Mouse (Mus musculus) heart, embryonic 16.5 days (tissue): Measurements from ENCODE around the gene Gm19965. TPM values are rescaled to one million over a fixed set of nuclear protein-coding genes. Genes with fewer than 3 reads are reported as not detected.

Experiments used
- ATAC-seq: fragments of 200-750 bp; cut with Nextera tagmentation; replicated peaks from 2 replicates; pipeline ENCODE4 v1.8.0; 2017; ENCODE audit warnings: moderate number of reproducible peaks; ENCODE audit not compliant: insufficient read depth, low FRiP score; ENCODE audit errors: extremely low read depth
- H3K27ac ChIP-seq: fragments of 300-500 bp; sonication (generic); 2 replicates; pipeline ENCODE4 v1.5.1; 2014; ENCODE audit warnings: mild to moderate bottlenecking, low read length, control low read depth, moderate library complexity
- H3K27me3 ChIP-seq: fragments of 300-500 bp; sonication (generic); 2 replicates; pipeline ENCODE4 v1.6.1; 2014; ENCODE audit warnings: low read length, mixed read lengths; ENCODE audit not compliant: control insufficient read depth, insufficient read depth
- H3K36me3 ChIP-seq: fragments of 300-500 bp; sonication (generic); 2 replicates; pipeline ENCODE4 v1.6.1; 2014; ENCODE audit not compliant: control insufficient read depth, insufficient read depth
- H3K4me1 ChIP-seq: fragments of 300-500 bp; sonication (generic); 2 replicates; pipeline ENCODE4 v1.6.1; 2014; ENCODE audit warnings: low read length, mixed read lengths; ENCODE audit not compliant: control insufficient read depth, insufficient read depth
- H3K4me2 ChIP-seq: fragments of 300-500 bp; sonication (generic); 2 replicates; pipeline ENCODE4 v1.6.1; 2014; ENCODE audit warnings: low read depth, mild to moderate bottlenecking, control low read depth, low read length
- H3K4me3 ChIP-seq: fragments of 300-500 bp; sonication (generic); 2 replicates; pipeline ENCODE4 v1.5.1; 2014; ENCODE audit warnings: mild to moderate bottlenecking, control low read depth, low read length
- H3K9ac ChIP-seq: fragments of 300-500 bp; sonication (generic); 2 replicates; pipeline ENCODE4 v1.6.1; 2014; ENCODE audit warnings: low read length, control low read depth
- H3K9me3 ChIP-seq: fragments of 300-500 bp; sonication (generic); replicated peaks from 2 replicates; pipeline ENCODE4 v1.6.1; 2016; ENCODE audit warnings: low read length; ENCODE audit not compliant: control insufficient read depth
- WGBS: fragments of 180-500 bp; shearing (Covaris S2); extraction: QIAGEN DNeasy Blood & Tissue Kit; methylation state at CpG from one replicate; pipeline ENCODE4 v1.1.7; 2014; 5-methylcytosine and 5-hydroxymethylcytosine counted together
- polyA plus RNA-seq: library from polyadenylated mRNA; unstranded; fragments of >200 nt; fragmentation: Nextera tagmentation; extraction: Ambion mirVana; gene quantifications from 2 replicates; pipeline ENCODE4 v1.2.1, GENCODE M21; 2015

The Gm19965 gene
- not detected in 2 replicates for polyA plus RNA-seq

DNA sequence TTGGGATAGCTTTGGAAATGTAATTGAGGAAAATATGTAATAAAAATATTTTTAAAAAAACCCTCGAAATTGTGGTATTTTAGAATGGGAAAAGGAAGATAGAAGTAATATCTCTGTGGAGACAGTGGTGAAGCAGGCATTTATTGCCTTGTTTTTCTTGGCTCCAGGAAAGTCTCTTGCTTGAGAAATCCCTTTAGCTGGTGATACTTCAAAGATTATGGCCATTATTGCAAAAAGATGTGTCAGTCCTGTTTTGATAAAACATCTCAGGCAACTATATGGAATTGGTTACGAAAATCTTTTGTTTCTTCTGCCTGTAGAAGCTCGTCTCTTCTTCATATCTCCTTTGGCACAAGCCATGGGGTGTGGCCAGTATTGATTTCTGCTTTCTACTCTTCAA, at the start of gene Gm19965:
Gene Gm19965, plus strand, starts transcription at position 301 of the 400 bp plus-strand sequence.
- Histone ChIP-seq H3K9me3 (no peaks in the 10 kb centered on the region), H3K27me3 (no peaks in the 10 kb centered on the region), H3K9ac (no peak within 1 kb of the TSS), H3K36me3 (no peaks in the 10 kb centered on the region), H3K4me1 (no peaks in the 10 kb centered on the region), H3K4me3 (no peak within 1 kb of the TSS), H3K4me2 (no peak within 1 kb of the TSS), H3K27ac (no peak within 1 kb of the TSS)
- no peak for ATAC-seq
- 48% methylated on average over 3 of the region's 3 CpGs for WGBS

DNA sequence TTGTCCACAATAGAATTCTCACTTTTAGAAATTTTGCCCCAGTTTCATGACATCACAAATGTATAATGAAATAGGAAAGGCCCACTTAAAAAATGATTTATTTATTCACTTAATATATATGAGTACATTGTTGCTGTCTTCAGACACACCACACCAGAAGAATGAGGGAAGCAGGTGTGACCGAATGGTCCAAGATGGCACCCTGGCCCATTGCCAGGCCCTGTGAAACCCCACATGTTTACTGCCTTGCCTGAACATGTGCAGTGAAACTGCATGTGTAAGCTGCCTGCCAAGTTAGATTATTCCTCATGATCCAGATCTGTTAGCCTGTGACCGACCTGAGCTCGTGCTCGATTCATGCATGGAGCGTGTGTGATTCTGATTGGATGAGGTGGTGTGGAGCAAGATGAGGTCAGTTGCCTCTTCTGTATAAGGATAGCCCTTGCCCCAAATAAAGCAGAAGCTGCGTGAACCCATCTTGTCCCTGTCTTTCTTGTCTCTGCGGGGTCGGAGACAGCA, 20.3 kb upstream of the Gm19965 start:
- H3K4me3 ChIP-seq, result no peak overlapping the region
- H3K4me1 ChIP-seq, result no peaks in the 10 kb centered on the region
- H3K9me3 ChIP-seq, result peaks cover 2% of the 10 kb centered on the region; the same call in 1 of the 2 replicates
- H3K36me3 ChIP-seq, result no peaks in the 10 kb centered on the region
- WGBS, result 89% methylated on average over 8 of the region's 8 CpGs
- H3K27me3 ChIP-seq, result no peaks in the 10 kb centered on the region
- H3K27ac ChIP-seq, result no peak overlapping the region
- ATAC-seq, result no peak
- H3K4me2 ChIP-seq, result no peak overlapping the region
- no peak overlapping the region for H3K9ac ChIP-seq
